Mouse (Mus musculus): ENCODE measurements around the gene Ddx60. TPM values are rescaled to one million over a fixed set of nuclear protein-coding genes. Genes with fewer than 3 reads are reported as not detected.
A peak's percentile ranks its signal among the peaks of the same experiment; 100 is the strongest.

Gene Ddx60
- polyA plus RNA-seq, 1 experiment from 2014 or later = 0.63 TPM

- no peak overlapping the region; the same call in 1 of the 2 replicates for H3K9ac ChIP-seq
- no peaks in the 10 kb centered on the region for H3K9me3 ChIP-seq (ENCODE audit: low read depth, low read length)
Observed at GRCm38 (mm10) chr8:61908303-61909215, 19.3 kb upstream of the Ddx60 start.

GRCm38 (mm10) chr8:61909313-61909712 is 18.6 kb upstream of the Ddx60 start:
- Histone ChIP-seq H3K9me3 (ENCODE audit: low read depth, low read length) (no peaks in the 10 kb centered on the region), H3K4me3 (ENCODE audit: low read depth, low read length) (no peak overlapping the region), H3K27ac (ENCODE audit: low read depth) (no peak overlapping the region), H3K4me2 (no peak overlapping the region), H3K9ac (no peak overlapping the region), H3K4me1 (ENCODE audit: insufficient read depth) (0 out of 2 replicates have a peak, but pooled peaks cover 2% of the 10 kb centered on the region), H3K27me3 (ENCODE audit: insufficient read depth, low read length) (no peaks in the 10 kb centered on the region), H3K36me3 (ENCODE audit: insufficient read depth) (no peaks in the 10 kb centered on the region)
- ATAC-seq (ENCODE audit: insufficient read depth) (no peak), DNase-seq (no peak)
- 77% methylated on average over 3 of the region's 3 CpGs for WGBS
- TF ChIP-seq CTCF (IDR thresholded peaks at IDR 0.05; ENCODE audit: low read depth) = no peak

More at GRCm38 (mm10) chr8:61908303-61909215, 19.3 kb upstream of the Ddx60 start:
- H3K4me2 ChIP-seq = peak overlapping the region; percentile 45
- no peak overlapping the region for H3K4me3 ChIP-seq (ENCODE audit: low read depth, low read length)
- H3K4me1 ChIP-seq (ENCODE audit: insufficient read depth) = 0 out of 2 replicates have a peak, but pooled peaks cover 2% of the 10 kb centered on the region
- no peaks in the 10 kb centered on the region for H3K36me3 ChIP-seq (ENCODE audit: insufficient read depth)
- H3K27me3 ChIP-seq (ENCODE audit: insufficient read depth, low read length) = no peaks in the 10 kb centered on the region
- 37% methylated on average over 13 of the region's 13 CpGs for WGBS
- H3K27ac ChIP-seq (ENCODE audit: low read depth) = peak overlapping the region; percentile 65; the same call in 1 of the 2 replicates
- ATAC-seq (ENCODE audit: insufficient read depth) = peak; percentile 87
- DNase-seq = peak; percentile 83
- no peak for TF ChIP-seq CTCF (IDR thresholded peaks at IDR 0.05; ENCODE audit: low read depth)

GRCm38 (mm10) chr8:61912817-61913216 is 15.1 kb upstream of the Ddx60 start:
- no peak for TF ChIP-seq CTCF (IDR thresholded peaks at IDR 0.05; ENCODE audit: low read depth)
- H3K27me3 ChIP-seq (ENCODE audit: insufficient read depth, low read length) = no peaks in the 10 kb centered on the region
- ATAC-seq (ENCODE audit: insufficient read depth) = no peak
- H3K27ac ChIP-seq (ENCODE audit: low read depth) = no peak overlapping the region
- H3K36me3 ChIP-seq (ENCODE audit: insufficient read depth) = no peaks in the 10 kb centered on the region
- H3K9ac ChIP-seq = no peak overlapping the region
- H3K4me2 ChIP-seq = no peak overlapping the region
- H3K4me1 ChIP-seq (ENCODE audit: insufficient read depth) = 0 out of 2 replicates have a peak, but pooled peaks cover 2% of the 10 kb centered on the region
- no peak overlapping the region for H3K4me3 ChIP-seq (ENCODE audit: low read depth, low read length)
- DNase-seq = no peak
- WGBS = 92% methylated on average over 5 of the region's 5 CpGs
- no peaks in the 10 kb centered on the region for H3K9me3 ChIP-seq (ENCODE audit: low read depth, low read length)

- H3K4me3 ChIP-seq (ENCODE audit: low read depth, low read length) = no peak overlapping the region
- DNase-seq = no peak
- ATAC-seq (ENCODE audit: insufficient read depth) = no peak
- TF ChIP-seq CTCF (IDR thresholded peaks at IDR 0.05; ENCODE audit: low read depth) = no peak
- no peak overlapping the region for H3K27ac ChIP-seq (ENCODE audit: low read depth)
- H3K4me2 ChIP-seq = no peak overlapping the region
- no peaks in the 10 kb centered on the region for H3K27me3 ChIP-seq (ENCODE audit: insufficient read depth, low read length)
- WGBS = 63% methylated on average over 9 of the region's 9 CpGs
- H3K9me3 ChIP-seq (ENCODE audit: low read depth, low read length) = no peaks in the 10 kb centered on the region
- H3K9ac ChIP-seq = no peak overlapping the region
- H3K4me1 ChIP-seq (ENCODE audit: insufficient read depth) = no peaks in the 10 kb centered on the region
- H3K36me3 ChIP-seq (ENCODE audit: insufficient read depth) = no peaks in the 10 kb centered on the region
Observed at GRCm38 (mm10) chr8:61913957-61914356, 13.9 kb upstream of the Ddx60 start.

GRCm38 (mm10) chr8:61917287-61917686 is 10.6 kb upstream of the Ddx60 start:
- TF ChIP-seq CTCF (IDR thresholded peaks at IDR 0.05; ENCODE audit: low read depth) = no peak
- no peak overlapping the region for H3K9ac ChIP-seq
- no peaks in the 10 kb centered on the region for H3K27me3 ChIP-seq (ENCODE audit: insufficient read depth, low read length)
- no peaks in the 10 kb centered on the region for H3K4me1 ChIP-seq (ENCODE audit: insufficient read depth)
- DNase-seq (peak; percentile 18), ATAC-seq (ENCODE audit: insufficient read depth) (peak; percentile 38; the same call in 1 of the 2 replicates)
- no peaks in the 10 kb centered on the region for H3K9me3 ChIP-seq (ENCODE audit: low read depth, low read length)
- 51% methylated on average over 4 of the region's 4 CpGs for WGBS
- no peak overlapping the region for H3K4me2 ChIP-seq
- no peaks in the 10 kb centered on the region for H3K36me3 ChIP-seq (ENCODE audit: insufficient read depth)
- no peak overlapping the region for H3K27ac ChIP-seq (ENCODE audit: low read depth)
- H3K4me3 ChIP-seq (ENCODE audit: low read depth, low read length) = no peak overlapping the region

DNA sequence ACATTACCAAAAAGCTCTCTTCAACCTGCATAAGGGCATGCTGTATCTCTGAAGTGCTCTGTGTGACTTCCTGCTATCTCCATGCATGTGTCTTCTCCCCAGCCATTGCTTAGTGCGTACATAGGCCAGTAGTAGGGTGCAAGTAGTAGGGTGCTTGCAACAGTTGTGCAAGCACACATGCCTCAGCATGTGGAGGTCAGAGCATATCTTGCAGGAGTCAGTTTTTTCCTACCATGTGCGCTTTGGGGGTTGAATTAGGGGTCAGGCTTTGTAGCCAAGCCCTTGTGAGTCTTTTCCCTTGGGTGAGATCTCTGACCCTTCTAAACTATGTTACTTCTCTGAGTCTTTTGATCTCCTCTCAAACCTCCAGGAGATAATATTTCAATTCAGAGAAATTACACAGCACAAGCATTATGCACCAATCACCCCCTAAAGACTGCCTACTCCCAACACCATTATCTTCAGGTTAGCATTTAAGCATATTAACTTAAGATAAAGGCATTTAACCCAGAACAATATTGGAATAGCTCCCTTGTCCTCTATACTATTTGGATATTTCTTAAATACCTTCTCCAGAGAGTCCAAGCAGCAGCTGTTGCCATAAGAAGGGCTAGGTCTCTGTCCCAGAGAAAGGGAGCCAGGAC is 8.6 kb upstream of the Ddx60 start:
- no peak for TF ChIP-seq CTCF (IDR thresholded peaks at IDR 0.05; ENCODE audit: low read depth)
- WGBS = 86% methylated on average over 2 of the region's 2 CpGs
- H3K9me3 ChIP-seq (ENCODE audit: low read depth, low read length) = no peaks in the 10 kb centered on the region

DNA sequence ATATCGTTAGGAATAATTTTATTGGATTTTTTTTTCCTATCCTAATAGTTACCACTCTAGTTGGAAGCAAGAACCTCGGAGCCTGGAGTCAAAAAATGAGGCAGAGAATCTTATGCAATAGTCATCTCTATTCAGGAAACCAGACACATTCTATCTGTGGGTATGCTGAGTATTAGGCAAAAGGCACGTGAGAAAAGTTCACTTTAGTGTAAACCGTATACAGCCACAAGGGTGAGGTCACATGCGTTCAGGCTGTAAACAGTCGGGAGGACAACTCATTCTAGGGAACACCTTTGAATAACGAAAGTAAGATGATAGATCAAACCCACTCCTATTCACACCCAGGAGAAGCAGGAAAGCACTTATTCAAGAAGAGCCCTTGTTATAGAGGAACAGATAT is 7.5 kb upstream of the Ddx60 start:
- TF ChIP-seq CTCF (IDR thresholded peaks at IDR 0.05; ENCODE audit: low read depth) = no peak
- no peaks in the 10 kb centered on the region for H3K36me3 ChIP-seq (ENCODE audit: insufficient read depth)
- 69% methylated on average over 7 of the region's 7 CpGs for WGBS
- no peak overlapping the region for H3K4me2 ChIP-seq
- H3K4me1 ChIP-seq (ENCODE audit: insufficient read depth) = no peaks in the 10 kb centered on the region
- ATAC-seq (ENCODE audit: insufficient read depth) (no peak), DNase-seq (no peak)
- H3K9ac ChIP-seq = no peak overlapping the region
- no peak overlapping the region for H3K27ac ChIP-seq (ENCODE audit: low read depth)
- no peak overlapping the region for H3K4me3 ChIP-seq (ENCODE audit: low read depth, low read length)
- H3K9me3 ChIP-seq (ENCODE audit: low read depth, low read length) = no peaks in the 10 kb centered on the region
- no peaks in the 10 kb centered on the region for H3K27me3 ChIP-seq (ENCODE audit: insufficient read depth, low read length)

More for the DNA sequence above, 8.6 kb upstream of the Ddx60 start:
- H3K27ac ChIP-seq (ENCODE audit: low read depth) = no peak overlapping the region
- no peaks in the 10 kb centered on the region for H3K4me1 ChIP-seq (ENCODE audit: insufficient read depth)
- H3K27me3 ChIP-seq (ENCODE audit: insufficient read depth, low read length) = no peaks in the 10 kb centered on the region
- no peaks in the 10 kb centered on the region for H3K36me3 ChIP-seq (ENCODE audit: insufficient read depth)
- ATAC-seq (ENCODE audit: insufficient read depth) (no peak), DNase-seq (no peak)
- H3K4me2 ChIP-seq = no peak overlapping the region
- H3K9ac ChIP-seq = no peak overlapping the region
- no peak overlapping the region for H3K4me3 ChIP-seq (ENCODE audit: low read depth, low read length)

Measured in lung, embryonic 14.5 days (tissue).